Mouse (Mus musculus) WW6 (cell line): Measurements from ENCODE around the gene Polr3gl.

Source experiments
- DNase-seq: peaks from one replicate; pipeline ENCODE4 v3.0.0-alpha.2; 2013; ENCODE audit warnings: low read depth, low spot score

The Polr3gl gene

GRCm38 (mm10) chr3:96558159-96558558 is 35.8 kb downstream of the Polr3gl start:
- DNase-seq: no peak

- peak; percentile 98 for DNase-seq
Observed at GRCm38 (mm10) chr3:96557694-96558093, 36.3 kb downstream of the Polr3gl start, which contains the start of gene Txnip. TSS of gene Txnip (plus strand) at chr3:96557957.

DNA sequence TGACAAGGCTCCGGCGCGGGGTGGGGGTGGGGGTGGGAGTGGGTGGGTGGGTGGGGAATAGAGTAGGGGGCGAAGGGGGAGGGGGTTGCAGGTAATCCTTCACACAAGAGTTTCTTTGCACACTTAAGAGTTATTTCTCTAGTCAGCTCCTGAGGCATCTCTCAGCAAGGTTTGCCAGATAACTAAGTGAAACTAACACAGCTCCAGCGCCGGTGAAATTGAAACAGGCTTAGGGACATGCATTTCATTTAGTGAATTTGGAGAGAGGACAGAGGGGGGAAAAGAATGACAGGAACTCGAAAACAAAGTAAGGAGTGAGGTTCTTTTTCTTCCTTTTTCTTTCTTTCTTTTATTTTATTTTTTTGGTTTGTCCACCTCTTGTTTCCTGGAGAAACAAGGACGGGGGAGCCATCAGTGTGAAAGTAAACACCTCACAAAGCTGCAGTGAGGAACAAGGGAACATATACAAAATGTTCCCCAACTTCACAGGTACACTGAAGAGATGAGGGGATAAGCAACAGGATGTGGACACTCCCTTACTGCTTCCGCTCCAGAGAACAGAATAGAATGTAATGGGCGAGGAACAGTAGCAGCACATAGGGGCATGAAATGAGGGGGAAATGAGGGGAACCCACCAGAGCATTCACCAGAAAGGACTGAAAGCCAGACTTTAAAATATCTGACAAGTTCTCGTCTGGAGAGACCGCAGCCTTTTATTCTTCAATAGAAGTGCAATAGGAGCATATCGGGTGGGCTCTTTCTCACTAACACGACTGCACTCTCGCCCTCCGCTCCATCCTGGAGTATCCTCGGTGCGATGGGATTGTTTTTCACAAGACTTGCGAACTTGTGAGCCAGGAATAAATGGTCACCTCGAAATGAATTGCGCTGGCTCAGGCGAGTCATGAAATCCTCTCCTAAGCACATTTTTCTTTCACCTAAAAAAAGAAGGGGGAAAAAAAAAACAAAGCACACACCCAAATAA is 37.0 kb downstream of the Polr3gl start:
- DNase-seq: no peak

GRCm38 (mm10) chr3:96555999-96556614 is 37.9 kb downstream of the Polr3gl start:
- no peak for DNase-seq

DNA sequence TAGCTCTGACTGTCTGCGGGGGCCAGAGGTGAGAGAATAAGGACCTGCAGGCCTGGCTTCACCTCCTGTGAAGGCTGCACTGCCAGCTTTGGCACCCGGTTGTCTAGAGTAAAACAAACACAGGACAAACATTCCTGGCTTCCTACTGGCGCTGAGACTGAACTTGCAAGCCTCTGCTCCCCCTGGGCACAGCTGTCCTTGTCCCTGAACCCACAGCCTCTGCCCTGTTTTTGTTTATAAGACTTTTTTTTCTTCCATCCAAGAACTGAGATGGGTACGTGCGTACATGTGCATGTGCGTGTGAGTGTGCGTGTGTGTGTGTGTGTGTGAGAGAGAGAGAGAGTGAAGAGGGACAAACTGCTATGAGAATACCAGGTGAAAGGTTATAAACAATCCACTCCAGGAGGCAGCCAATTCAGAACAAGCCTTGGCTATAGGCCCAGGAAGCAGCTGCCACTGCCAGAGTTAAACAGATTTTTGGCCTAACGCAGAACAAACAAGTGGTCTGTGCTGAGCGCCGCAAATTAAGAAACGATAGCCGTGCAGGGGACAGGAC is 38.9 kb downstream of the Polr3gl start:
- no peak for DNase-seq

- no peak for DNase-seq
Observed at GRCm38 (mm10) chr3:96554251-96554650, 39.7 kb downstream of the Polr3gl start.

GRCm38 (mm10) chr3:96553601-96554000 is 40.4 kb downstream of the Polr3gl start:
- DNase-seq: no peak

GRCm38 (mm10) chr3:96551890-96552289 is 42.1 kb downstream of the Polr3gl start:
- DNase-seq: no peak

DNA sequence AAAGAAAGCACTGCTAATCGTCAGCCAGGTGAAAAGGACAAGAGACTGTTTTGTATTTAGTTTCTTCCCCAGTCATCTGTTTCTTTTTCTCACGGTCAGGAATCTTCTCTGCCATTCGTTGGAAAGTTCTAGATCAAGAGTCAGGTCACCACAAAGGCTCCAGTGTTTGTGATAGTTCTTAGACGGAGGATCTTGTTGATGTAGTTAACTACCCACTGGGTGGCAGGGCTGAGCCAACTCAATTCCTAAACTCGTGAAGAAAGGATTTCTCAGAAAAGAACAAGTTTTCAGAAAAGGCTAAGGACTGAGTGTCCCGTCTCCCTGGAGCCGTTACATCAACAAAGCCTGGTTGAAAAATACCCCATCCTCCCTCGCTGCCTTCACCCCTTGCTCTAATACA is 42.8 kb downstream of the Polr3gl start:
- no peak for DNase-seq

- DNase-seq: no peak
Observed at GRCm38 (mm10) chr3:96549346-96549745, 44.6 kb downstream of the Polr3gl start.

DNA sequence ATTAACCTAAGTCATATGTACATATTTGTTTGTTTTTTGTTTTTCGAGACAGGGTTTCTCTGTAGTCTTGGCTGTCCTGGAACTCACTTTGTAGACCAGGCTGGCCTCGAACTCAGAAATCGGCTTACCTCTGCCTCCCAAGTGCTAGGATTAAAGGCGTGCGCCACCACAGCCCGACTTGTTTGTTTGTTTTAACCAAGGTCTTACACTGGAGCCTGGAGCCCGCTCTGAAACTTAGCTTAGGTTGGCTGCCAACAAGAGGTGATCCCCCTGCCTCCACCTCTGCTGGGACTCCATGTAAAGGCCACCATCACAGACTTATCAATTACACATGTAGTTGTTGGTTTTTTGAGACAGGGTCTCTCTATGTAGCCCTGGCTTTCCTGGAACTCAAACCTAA is 45.2 kb downstream of the Polr3gl start:
- no peak for DNase-seq

- no peak for DNase-seq
Observed at GRCm38 (mm10) chr3:96547389-96547960, 46.5 kb downstream of the Polr3gl start.

DNA sequence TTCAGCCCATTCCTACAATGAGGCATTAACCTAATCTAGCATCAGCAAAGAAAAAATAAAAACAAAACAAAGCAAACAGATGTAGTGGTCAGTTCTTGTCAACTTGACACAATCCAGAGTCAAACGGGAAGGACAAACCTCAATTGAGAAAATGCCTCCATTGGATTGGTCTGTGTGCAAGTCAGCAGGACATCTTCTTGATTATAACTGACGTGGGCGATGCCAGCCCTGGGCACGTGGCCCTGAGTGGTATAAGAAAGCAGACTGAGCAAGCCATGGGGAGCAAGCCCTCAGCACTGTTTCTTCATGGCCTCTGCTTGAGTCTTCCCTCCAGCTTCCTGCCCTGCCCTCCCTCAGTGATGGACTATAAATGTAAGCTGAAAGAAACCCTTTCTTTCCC is 47.1 kb downstream of the Polr3gl start:
- DNase-seq: no peak

GRCm38 (mm10) chr3:96545565-96545964 is 48.4 kb downstream of the Polr3gl start:
- DNase-seq: no peak

- DNase-seq: no peak
Observed at GRCm38 (mm10) chr3:96543345-96543744, 50.6 kb downstream of the Polr3gl start.

DNA sequence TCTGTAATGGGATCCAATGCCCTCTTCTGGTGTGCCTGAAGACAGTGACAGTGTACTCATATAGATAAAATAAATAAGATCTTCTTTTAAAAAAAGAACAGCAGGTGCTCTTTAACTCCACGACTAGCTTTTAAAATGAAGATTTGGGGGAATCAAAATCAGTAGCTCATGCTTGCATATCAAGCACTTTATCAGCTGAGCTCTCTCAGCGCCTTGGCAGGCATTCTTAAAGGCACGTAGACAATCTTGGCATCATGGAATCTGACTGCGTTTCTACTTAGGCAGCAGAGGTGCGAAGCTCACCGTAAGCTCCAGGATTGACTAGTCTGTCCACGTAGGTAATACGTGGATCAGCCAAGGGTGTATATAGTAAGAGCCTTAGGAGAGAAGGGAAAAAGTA is 51.4 kb downstream of the Polr3gl start:
- DNase-seq: no peak

- DNase-seq: no peak
Observed at GRCm38 (mm10) chr3:96541328-96542078, 52.5 kb downstream of the Polr3gl start.

DNA sequence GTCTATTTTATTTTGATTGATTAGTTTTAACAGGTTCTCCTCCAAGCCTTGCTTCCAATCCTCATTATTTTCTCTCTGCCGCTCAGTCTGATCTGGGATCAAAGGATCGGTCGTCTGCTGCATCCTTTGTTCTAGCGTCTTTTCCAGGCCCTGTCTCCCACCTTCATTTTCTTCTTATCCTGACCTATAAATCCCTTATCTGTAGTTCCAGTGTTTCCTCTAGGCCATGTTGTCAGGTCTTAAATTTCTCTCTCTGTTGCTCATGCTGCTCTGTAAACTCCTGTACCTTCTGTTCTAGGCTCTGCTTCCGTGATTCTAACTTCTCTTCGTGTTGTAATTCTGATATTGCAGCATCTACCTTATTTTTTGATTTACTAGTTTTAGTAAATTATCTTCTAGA is 53.2 kb downstream of the Polr3gl start:
- no peak for DNase-seq

DNA sequence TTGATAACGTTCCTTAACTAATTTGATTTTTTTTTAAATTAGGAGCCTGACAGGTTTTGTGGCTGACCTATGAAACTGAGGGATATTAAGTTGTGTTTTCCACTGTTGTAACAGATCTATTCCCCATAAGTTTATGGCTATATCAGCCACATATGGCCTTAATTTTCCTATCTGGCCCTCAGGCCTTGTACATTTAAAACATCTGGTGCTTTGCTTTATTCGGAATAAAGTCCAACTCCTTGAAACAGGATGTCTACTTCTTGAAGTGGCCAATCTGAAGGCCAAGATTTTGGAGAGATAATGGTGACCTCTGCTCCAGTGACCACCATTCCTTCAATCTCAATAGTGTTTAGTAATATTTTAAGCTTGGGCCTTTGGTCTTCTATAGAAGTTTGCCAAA is 54.7 kb downstream of the Polr3gl start:
- DNase-seq: no peak

DNA sequence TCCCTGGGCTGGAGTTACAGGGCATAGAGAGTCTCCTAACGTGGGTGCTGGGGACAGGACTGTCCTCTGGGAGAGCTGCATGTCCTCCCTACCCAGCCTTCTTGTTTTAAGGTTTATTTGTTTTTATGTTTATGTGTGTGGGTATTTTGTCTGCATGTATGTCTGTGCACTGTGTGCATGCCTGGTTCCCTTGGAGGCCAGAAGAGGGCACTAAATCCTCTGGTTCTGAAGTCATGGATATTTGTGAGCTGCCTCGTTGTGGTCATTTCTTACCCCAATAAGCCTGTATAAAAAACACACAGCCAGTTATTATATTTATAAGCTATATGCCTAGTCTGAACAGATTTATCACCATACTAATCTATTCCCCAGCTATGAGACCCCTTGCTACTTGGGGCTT is 59.7 kb downstream of the Polr3gl start:
- DNase-seq: no peak

DNA sequence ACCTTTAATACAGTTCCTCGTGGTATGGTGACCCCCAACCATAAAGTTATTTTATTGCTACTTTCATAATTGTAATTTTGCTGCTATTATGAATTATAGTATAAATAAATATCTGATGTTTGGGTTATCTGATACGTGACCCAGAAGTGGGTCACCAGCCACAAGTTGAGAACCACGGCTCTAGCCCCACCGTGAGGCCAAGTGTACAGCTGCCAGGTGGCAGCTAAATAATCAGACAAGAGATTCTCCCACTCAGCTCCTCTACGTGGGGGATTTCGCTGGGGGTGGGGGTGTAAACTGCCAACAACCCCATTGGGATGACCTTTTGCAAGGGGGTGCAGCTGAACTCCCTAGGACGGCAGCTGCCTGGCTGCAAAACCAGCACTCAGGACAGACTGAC is 61.9 kb downstream of the Polr3gl start:
- no peak for DNase-seq
